Mouse (Mus musculus): Measurements from ENCODE around the gene Mettl7a2.

- TF ChIP-seq CTCF (IDR thresholded peaks at IDR 0.05; ENCODE audit: low read depth) (no peak), EP300 (IDR thresholded peaks at IDR 0.05; ENCODE audit: low read depth) (no peak)
These were observed 26.7 kb downstream of the Mettl7a2 start for GRCm38 (mm10) chr15:100379658-100380057.

Measured in liver, embryonic 14.5 days (tissue).